35 mouse cellular contexts compared by ENCODE assay signal in genomic region chr5:65999106-65999505, GRCm38 (mm10). TPM values are rescaled to one million over a fixed set of nuclear protein-coding genes. Genes with fewer than 3 reads are reported as not detected.
"Had no signal": no experiment of that assay in that cellular context is flagged by ENCODE, and none has a peak within 500 bp of the region (broad histone marks: within the 10 kb centered on the region; RNA-seq: fewer than 3 reads in every experiment).

No protein-coding gene starts in this region.

- ATAC-seq: hindbrain, embryonic 16.5 days; inflammation-experienced regulatory T-cells, adult 6 months; intestine, embryonic 15.5 days; intestine, postnatal 0 days had no signal

- H3K27ac ChIP-seq: gastrocnemius, adult 2 months; heart, adult 2 months; heart, embryonic 13.5 days; heart, embryonic 15.5 days; hindbrain, embryonic 10.5 days; hindbrain, embryonic 12.5 days; hindbrain, embryonic 14.5 days; intestine, embryonic 15.5 days; layer of hippocampus, adult 2 months; left cerebral cortex, adult 2 months; limb, embryonic 10.5 days; limb, embryonic 12.5 days; liver, embryonic 13.5 days; liver, embryonic 15.5 days had no signal

- H3K36me3 ChIP-seq: heart, embryonic 13.5 days; heart, embryonic 15.5 days; hindbrain, embryonic 10.5 days; hindbrain, embryonic 12.5 days; intestine, embryonic 15.5 days; limb, embryonic 10.5 days; limb, embryonic 12.5 days; liver, embryonic 13.5 days; liver, embryonic 15.5 days had no signal

- DNase-seq: gastrocnemius, adult 2 months; gastrocnemius, postnatal 10 days; gastrocnemius, postnatal 25 days; heart, adult 2 months; heart, postnatal 14 days; heart, postnatal 36 days; kidney, adult 18-20 months; kidney, adult 8-10 months; kidney, postnatal 10 days; kidney, postnatal 25 days; kidney, postnatal 4 days; liver; liver, embryonic 13.5 days had no signal

- H3K9me3 ChIP-seq: heart, embryonic 13.5 days; heart, embryonic 15.5 days; hindbrain, embryonic 10.5 days; hindbrain, embryonic 12.5 days; intestine, embryonic 15.5 days; limb, embryonic 10.5 days; limb, embryonic 12.5 days; liver, embryonic 13.5 days; liver, embryonic 15.5 days had no signal

- H3K27me3 ChIP-seq: heart, embryonic 13.5 days; heart, embryonic 15.5 days; hindbrain, embryonic 12.5 days; intestine, embryonic 15.5 days; limb, embryonic 12.5 days; liver, embryonic 13.5 days; liver, embryonic 15.5 days had no signal

- H3K4me3 ChIP-seq: gastrocnemius, adult 2 months; heart, adult 2 months; heart, embryonic 13.5 days; heart, embryonic 15.5 days; hindbrain, embryonic 10.5 days; hindbrain, embryonic 12.5 days; intestine, embryonic 15.5 days; layer of hippocampus, adult 2 months; left cerebral cortex, adult 2 months; limb, embryonic 10.5 days; limb, embryonic 12.5 days; liver, embryonic 13.5 days; liver, embryonic 15.5 days had no signal

- H3K4me1 ChIP-seq: hindbrain, embryonic 10.5 days; hindbrain, embryonic 12.5 days; liver, embryonic 15.5 days had no signal

- H3K9ac ChIP-seq: heart, embryonic 13.5 days; heart, embryonic 15.5 days; hindbrain, embryonic 12.5 days; hindbrain, embryonic 14.5 days; intestine, embryonic 15.5 days; limb, embryonic 12.5 days; liver, embryonic 13.5 days; liver, embryonic 15.5 days had no signal

- H3K4me2 ChIP-seq: heart, embryonic 11.5 days; heart, embryonic 13.5 days; heart, embryonic 15.5 days; hindbrain, embryonic 12.5 days; hindbrain, embryonic 14.5 days; intestine, embryonic 15.5 days; limb, embryonic 12.5 days; liver, embryonic 13.5 days; liver, embryonic 15.5 days had no signal

RNA-seq across cellular contexts. Expression of gene 9130230L23Rik, which starts 5.0 kb away (rescaled TPM):
- total RNA-seq: gastrocnemius, postnatal 25 days; granulocyte monocyte progenitor cell, adult 5-6 weeks; heart, adult 2 months; heart, postnatal 14 days; heart, postnatal 36 days; layer of hippocampus, adult 2 months; layer of hippocampus, postnatal 10 days; layer of hippocampus, postnatal 25 days; left cerebral cortex, adult 2 months; left cerebral cortex, postnatal 14 days; left cerebral cortex, postnatal 36 days had no signal
- polyA plus RNA-seq: frontal cortex, adult 2 months; heart, embryonic 13.5 days; hindbrain, embryonic 12.5 days; hindbrain, embryonic 14.5 days; limb, embryonic 12.5 days; limb, embryonic 14.5 days; liver, embryonic 13.5 days had no signal
